Mouse (Mus musculus) heart, embryonic 14.5 days (tissue): ENCODE measurements around the gene Zfp385b. TPM values are rescaled to one million over a fixed set of nuclear protein-coding genes. Genes with fewer than 3 reads are reported as not detected.

Source experiments
- ATAC-seq: fragments of 200-750 bp; cut with Nextera tagmentation; 2 replicates; pipeline ENCODE4 v1.8.0; 2017; ENCODE audit warnings: low read depth, moderate TSS enrichment; ENCODE audit not compliant: insufficient number of reproducible peaks, insufficient read depth, low FRiP score
- H3K27ac ChIP-seq, 2 experiments: fragments of 200-500 bp in 1 of 2; fragments of 300-500 bp in 1 of 2; sonication (generic) in 1 of 2; replicated peaks in 1 of 2; 2 replicates each; pipeline ENCODE4 v1.5.1; 2012 to 2014; ENCODE audit warnings: low read depth in 2 of 2, low read length in 2 of 2, control low read depth in 1 of 2, mild to moderate bottlenecking in 1 of 2, mixed read lengths in 1 of 2; ENCODE audit not compliant: control insufficient read depth in 1 of 2, insufficient read depth in 1 of 2
- H3K27me3 ChIP-seq: fragments of 300-500 bp; sonication (generic); 2 replicates; pipeline ENCODE4 v1.6.1; 2014; ENCODE audit warnings: mild to moderate bottlenecking, low read length, control low read depth; ENCODE audit not compliant: control insufficient read depth, insufficient read depth
- H3K36me3 ChIP-seq: fragments of 300-500 bp; sonication (generic); 2 replicates; pipeline ENCODE4 v1.6.1; 2014; ENCODE audit warnings: mild to moderate bottlenecking, control low read depth, low read length, mixed read lengths; ENCODE audit not compliant: control insufficient read depth, insufficient read depth
- H3K4me1 ChIP-seq, 2 experiments: fragments of 200-500 bp in 1 of 2; fragments of 300-500 bp in 1 of 2; sonication (generic) in 1 of 2; 2 replicates each; pipeline ENCODE4 v1.6.1; 2012 to 2014; ENCODE audit warnings: low read length in 2 of 2, control low read depth in 1 of 2, mixed read lengths in 1 of 2; ENCODE audit not compliant: control insufficient read depth in 2 of 2, insufficient read depth in 2 of 2
- H3K4me2 ChIP-seq: fragments of 300-500 bp; sonication (generic); 2 replicates; pipeline ENCODE4 v1.6.1; 2014; ENCODE audit warnings: mild to moderate bottlenecking, low read length
- H3K4me3 ChIP-seq, 2 experiments: fragments of 200-500 bp in 1 of 2; fragments of 300-500 bp in 1 of 2; sonication (generic) in 1 of 2; 2 replicates each; pipeline ENCODE4 v1.5.1; 2012 to 2014; ENCODE audit warnings: low read length in 2 of 2, mild to moderate bottlenecking in 2 of 2, control low read depth in 1 of 2, low read depth in 1 of 2, moderate library complexity in 1 of 2; ENCODE audit not compliant: control insufficient read depth in 1 of 2, insufficient read depth in 1 of 2
- H3K9ac ChIP-seq: fragments of 300-500 bp; sonication (generic); 2 replicates; pipeline ENCODE4 v1.6.1; 2014; ENCODE audit warnings: mild to moderate bottlenecking, low read length
- H3K9me3 ChIP-seq: fragments of 300-500 bp; sonication (generic); 2 replicates; pipeline ENCODE4 v1.6.1; 2016; ENCODE audit warnings: low read length, control low read depth; ENCODE audit not compliant: control insufficient read depth
- WGBS: fragments of 180-500 bp; shearing (Covaris S2); extraction: QIAGEN DNeasy Blood & Tissue Kit; methylation state at CpG from one replicate; pipeline ENCODE4 v1.1.7; 2014; 5-methylcytosine and 5-hydroxymethylcytosine counted together
- polyA plus RNA-seq: library from polyadenylated mRNA; unstranded; fragments of >200 nt; fragmentation: Nextera tagmentation; extraction: Ambion mirVana; gene quantifications from 2 replicates; pipeline ENCODE4 v1.2.1, GENCODE M21; 2014

The Zfp385b gene
- polyA plus RNA-seq, 1 experiment from 2014 or later, result 3.0 TPM

DNA sequence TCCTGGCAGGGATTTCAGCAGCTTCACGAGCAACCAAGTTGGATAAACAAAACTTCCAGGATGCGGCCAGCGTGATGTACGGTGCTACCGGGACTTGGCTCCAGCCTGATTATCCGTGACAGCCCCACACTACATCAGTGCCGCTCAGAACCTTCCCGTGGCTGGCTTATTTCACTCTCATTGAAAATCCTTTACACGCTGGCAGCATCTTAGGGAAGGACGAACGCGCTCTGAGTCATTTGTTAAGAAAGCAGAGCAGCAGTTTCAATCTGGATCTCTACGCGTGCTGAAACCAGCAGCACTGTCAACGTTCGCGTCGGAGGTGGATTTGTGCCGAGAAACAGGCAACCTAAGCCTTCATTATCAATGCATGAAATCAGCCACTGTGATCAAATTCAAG lies 116.4 kb downstream of the Zfp385b start:
- 47% methylated on average over 19 of the region's 19 CpGs for WGBS
- Histone ChIP-seq H3K27me3 (no peaks in the 10 kb centered on the region), H3K4me2 (peak overlapping the region; percentile 56), H3K4me3 (peak overlapping the region; percentile 15 to 27), H3K36me3 (no peaks in the 10 kb centered on the region), H3K9ac (0 out of 2 replicates have a peak overlapping the region, but pooled peaks have one; percentile 30), H3K27ac (no peak overlapping the region), H3K4me1 (no peaks in the 10 kb centered on the region), H3K9me3 (no peaks in the 10 kb centered on the region)
- no peak for ATAC-seq

DNA sequence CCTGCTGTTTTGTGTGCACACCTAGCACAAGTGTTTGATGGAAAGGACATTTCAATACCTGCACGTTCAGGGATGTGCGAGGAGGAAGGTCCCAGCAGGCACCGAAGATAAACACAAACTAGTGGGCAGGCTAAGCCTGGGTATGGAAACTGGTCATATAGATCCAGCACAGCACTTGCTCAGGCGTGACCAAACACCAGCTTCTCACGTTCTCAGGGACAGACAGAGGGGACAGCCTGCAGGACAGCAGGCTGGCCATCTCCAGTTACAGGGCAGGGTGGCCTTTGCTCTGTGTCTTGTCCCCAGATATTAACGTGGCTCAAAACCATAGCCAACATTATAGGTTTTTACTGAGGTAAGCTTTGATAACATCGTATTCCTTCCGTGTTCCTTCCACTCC lies 128.3 kb downstream of the Zfp385b start:
- H3K27me3 ChIP-seq, result no peaks in the 10 kb centered on the region
- H3K4me2 ChIP-seq, result no peak overlapping the region
- no peaks in the 10 kb centered on the region for H3K36me3 ChIP-seq
- no peak overlapping the region for H3K4me3 ChIP-seq
- WGBS, result 77% methylated on average over 8 of the region's 8 CpGs
- ATAC-seq, result no peak
- no peak overlapping the region for H3K9ac ChIP-seq
- no peaks in the 10 kb centered on the region for H3K9me3 ChIP-seq
- no peak overlapping the region for H3K27ac ChIP-seq
- H3K4me1 ChIP-seq, result no peaks in the 10 kb centered on the region

DNA sequence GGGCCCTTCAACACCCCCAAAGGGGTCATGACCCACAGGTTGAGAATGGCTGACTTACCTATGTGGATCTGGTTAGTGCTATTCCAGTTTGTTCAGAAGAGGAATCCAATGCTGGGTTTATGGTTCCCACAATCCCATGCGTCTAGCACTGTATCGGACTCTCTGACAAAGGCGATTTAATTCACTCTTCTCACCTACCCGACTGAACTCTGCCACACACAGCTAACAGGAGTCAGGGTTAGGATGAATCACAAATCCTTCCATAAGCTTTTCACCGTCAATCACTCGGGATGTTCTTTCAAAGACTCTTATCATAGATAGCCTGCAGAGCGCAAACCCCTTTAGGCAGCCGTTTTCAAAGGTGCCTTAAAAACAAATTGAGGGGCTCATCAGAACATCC lies 129.1 kb downstream of the Zfp385b start:
- Histone ChIP-seq H3K27ac (no peak overlapping the region), H3K9ac (no peak overlapping the region), H3K4me1 (no peaks in the 10 kb centered on the region), H3K4me2 (no peak overlapping the region), H3K27me3 (no peaks in the 10 kb centered on the region), H3K9me3 (no peaks in the 10 kb centered on the region), H3K36me3 (no peaks in the 10 kb centered on the region), H3K4me3 (no peak overlapping the region)
- 56% methylated on average over 8 of the region's 8 CpGs for WGBS
- ATAC-seq, result no peak

DNA sequence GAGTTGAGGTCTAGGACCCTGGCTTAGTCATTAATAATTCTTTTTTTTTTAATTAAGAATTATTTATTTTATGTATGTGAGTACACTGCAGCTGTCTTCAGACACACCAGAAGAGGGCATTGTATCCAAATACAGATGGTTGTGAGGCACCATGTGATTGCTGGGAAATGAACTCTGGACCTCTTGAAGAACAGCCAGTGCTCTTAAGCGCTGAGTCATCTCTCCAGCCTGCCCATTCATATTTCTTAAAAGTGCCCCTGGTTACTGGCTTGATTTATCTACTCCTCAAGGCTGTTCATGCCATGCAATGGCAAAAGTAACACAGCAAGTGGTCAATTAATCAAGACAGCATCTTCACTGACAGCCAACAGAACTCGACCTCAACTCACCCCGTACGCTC lies 130.8 kb downstream of the Zfp385b start:
- Histone ChIP-seq H3K4me2 (no peak overlapping the region), H3K9me3 (no peaks in the 10 kb centered on the region), H3K4me3 (no peak overlapping the region), H3K27ac (no peak overlapping the region), H3K4me1 (no peaks in the 10 kb centered on the region), H3K36me3 (no peaks in the 10 kb centered on the region), H3K9ac (no peak overlapping the region), H3K27me3 (no peaks in the 10 kb centered on the region)
- no peak for ATAC-seq
- 86% methylated on average over 4 of the region's 4 CpGs for WGBS

DNA sequence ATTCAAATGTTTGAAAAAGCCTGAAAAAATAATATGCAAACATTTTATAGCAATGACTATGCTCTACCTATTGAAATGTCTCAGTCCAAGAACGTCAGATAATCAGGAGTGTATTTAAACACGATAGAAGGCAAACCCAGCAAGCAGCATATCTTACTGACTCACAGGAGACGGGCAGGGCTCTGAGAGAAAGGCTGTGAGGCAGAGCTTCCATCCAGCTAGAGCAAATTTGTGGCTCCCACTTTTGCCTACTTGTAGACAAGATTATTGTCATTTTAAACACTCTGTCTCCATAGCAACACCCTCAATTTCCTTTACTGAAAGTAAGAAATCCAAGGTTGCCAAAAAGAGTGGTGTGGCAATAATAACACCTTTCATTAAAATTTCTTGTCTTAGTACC lies 135.4 kb downstream of the Zfp385b start:
- no peaks in the 10 kb centered on the region for H3K36me3 ChIP-seq
- H3K4me3 ChIP-seq, result no peak overlapping the region
- 68% methylated on average over 3 of the region's 3 CpGs for WGBS
- H3K4me2 ChIP-seq, result no peak overlapping the region
- H3K4me1 ChIP-seq, result no peaks in the 10 kb centered on the region
- H3K27me3 ChIP-seq, result no peaks in the 10 kb centered on the region
- no peaks in the 10 kb centered on the region for H3K9me3 ChIP-seq
- ATAC-seq, result no peak
- no peak overlapping the region for H3K27ac ChIP-seq
- no peak overlapping the region for H3K9ac ChIP-seq

DNA sequence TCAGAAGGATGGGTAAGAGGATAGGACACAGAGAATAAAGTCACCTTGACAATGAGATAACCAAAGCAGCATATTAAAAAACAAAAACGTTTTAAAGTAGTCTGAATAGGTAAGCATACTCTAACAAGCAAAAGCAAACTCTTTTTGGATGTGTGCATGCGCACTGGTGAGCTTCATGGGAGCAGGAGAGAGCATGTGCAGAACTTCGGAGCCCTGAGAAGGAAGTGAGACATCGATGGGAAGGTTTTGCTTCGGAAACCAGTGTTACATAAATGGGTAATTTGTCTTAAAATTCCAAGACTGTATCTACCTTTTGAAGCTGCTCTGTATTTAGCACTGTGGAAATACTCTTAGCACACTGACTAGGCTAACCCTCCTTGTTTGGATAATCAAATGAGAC lies 137.2 kb downstream of the Zfp385b start:
- H3K27ac ChIP-seq, result no peak overlapping the region
- ATAC-seq, result no peak
- WGBS, result 78% methylated on average over 5 of the region's 5 CpGs

DNA sequence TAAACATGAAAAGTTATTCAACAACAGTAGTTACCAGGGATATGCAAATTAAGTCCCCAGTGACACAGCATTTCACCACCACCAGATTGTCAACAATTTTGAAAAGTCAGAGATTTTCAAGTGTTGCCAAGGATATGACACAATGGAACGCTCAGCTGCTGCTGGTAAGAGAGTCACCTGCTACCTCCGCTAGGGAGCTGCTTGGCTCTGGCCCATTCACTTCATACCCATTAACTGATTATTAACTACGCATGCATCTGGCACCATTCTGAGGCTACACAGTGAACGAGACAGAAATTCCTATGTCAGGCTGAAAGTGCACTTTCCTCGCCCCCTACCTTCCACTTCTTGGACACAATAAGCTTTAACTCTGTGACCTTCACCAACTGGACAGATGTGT lies 137.7 kb downstream of the Zfp385b start:
- Histone ChIP-seq H3K4me1 (no peaks in the 10 kb centered on the region), H3K27ac (no peak overlapping the region), H3K36me3 (no peaks in the 10 kb centered on the region), H3K9ac (no peak overlapping the region), H3K4me3 (no peak overlapping the region), H3K9me3 (no peaks in the 10 kb centered on the region), H3K27me3 (no peaks in the 10 kb centered on the region), H3K4me2 (no peak overlapping the region)
- 64% methylated on average over 5 of the region's 5 CpGs for WGBS
- ATAC-seq, result no peak

More for the DNA sequence above, 137.2 kb downstream of the Zfp385b start:
- no peak overlapping the region for H3K4me3 ChIP-seq
- H3K9ac ChIP-seq, result no peak overlapping the region
- H3K9me3 ChIP-seq, result no peaks in the 10 kb centered on the region
- no peak overlapping the region for H3K4me2 ChIP-seq
- no peaks in the 10 kb centered on the region for H3K36me3 ChIP-seq
- H3K27me3 ChIP-seq, result no peaks in the 10 kb centered on the region
- H3K4me1 ChIP-seq, result no peaks in the 10 kb centered on the region

DNA sequence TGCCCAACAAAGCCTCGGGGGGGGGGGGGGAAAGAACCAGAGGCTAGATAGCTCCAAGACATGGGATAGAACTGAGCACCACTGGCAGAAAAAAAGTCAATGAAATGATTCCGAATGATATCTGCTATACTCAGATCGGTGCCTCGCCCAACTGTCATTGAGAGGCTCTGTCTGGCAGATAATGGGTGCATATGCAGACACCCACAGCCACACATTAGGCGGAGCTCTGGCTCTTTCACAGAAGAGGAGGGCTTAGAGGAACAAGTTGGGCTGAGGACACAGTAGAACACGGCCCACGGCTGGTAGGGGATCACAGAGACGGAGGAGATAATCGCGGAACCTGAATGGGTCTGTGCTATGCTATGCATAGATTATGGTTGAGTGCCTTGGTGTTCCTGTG lies 145.7 kb downstream of the Zfp385b start:
- 79% methylated on average over 10 of the region's 10 CpGs for WGBS
- Histone ChIP-seq H3K27me3 (no peaks in the 10 kb centered on the region), H3K27ac (no peak overlapping the region), H3K4me2 (no peak overlapping the region), H3K9me3 (no peaks in the 10 kb centered on the region), H3K4me1 (peaks cover 3 to 10% of the 10 kb centered on the region in 2 experiments; a peak in 2 of 4 replicates), H3K4me3 (no peak overlapping the region), H3K36me3 (no peaks in the 10 kb centered on the region), H3K9ac (no peak overlapping the region)
- ATAC-seq, result no peak
